Mouse (Mus musculus): ENCODE results near the gene Lingo1.

Gene Lingo1

DNA sequence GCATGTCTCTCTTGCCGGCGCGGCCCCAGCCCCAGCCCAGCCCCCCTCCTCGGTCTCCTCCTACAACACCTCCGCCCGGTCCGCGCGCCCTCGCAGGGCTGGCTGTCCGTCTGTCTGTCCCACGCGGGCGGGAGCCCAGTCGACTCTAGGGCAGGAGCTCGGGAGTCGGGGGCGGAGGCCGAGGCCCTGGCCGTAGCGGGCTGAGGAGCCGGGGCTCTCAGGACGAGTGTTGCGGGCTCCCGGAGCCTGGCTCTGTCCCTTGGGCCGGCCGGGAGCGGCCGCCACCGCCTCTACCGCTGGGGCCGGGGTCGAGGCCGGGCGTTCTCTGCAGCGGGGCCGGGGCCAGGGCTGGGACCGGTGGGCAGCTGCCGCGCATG lies 161.2 kb downstream of the Lingo1 start:
- CTCF ChIA-PET: no interaction called here

DNA sequence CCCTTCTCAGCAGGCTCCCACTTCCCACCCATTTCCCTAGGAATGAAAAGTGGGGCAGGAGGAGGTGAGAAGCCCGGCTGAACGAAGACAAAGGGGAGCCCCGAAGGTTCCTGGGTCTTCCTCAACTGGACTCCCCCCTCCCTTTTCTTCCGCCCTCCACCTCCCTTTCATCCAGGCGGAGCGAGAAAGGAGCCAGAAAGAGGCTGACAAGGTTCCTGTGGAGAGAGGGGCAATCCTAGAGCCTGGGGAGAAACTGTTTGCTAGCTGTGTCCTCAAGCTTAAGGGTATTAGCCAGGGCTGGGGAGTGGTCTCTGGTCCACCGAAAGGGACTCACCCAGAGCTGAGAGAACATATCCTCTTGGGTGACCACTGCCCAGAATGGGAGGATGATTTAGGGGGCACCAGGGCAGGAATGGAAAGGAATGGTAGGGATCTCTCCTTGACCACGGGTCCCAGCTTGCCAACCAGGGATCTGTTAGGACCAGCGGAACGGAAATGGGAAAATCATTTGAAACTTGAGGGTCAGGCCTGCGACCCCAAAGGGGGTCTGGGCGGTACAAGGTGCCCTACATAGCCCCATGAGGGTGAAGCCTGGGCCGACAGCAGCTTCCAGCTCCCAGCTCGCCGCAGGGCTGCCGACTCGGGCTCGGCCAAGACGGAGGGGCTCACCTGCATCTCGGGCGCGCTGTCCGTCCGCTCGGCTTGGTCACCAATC lies 161.7 kb downstream of the Lingo1 start:
- CTCF ChIA-PET: no interaction called here

DNA sequence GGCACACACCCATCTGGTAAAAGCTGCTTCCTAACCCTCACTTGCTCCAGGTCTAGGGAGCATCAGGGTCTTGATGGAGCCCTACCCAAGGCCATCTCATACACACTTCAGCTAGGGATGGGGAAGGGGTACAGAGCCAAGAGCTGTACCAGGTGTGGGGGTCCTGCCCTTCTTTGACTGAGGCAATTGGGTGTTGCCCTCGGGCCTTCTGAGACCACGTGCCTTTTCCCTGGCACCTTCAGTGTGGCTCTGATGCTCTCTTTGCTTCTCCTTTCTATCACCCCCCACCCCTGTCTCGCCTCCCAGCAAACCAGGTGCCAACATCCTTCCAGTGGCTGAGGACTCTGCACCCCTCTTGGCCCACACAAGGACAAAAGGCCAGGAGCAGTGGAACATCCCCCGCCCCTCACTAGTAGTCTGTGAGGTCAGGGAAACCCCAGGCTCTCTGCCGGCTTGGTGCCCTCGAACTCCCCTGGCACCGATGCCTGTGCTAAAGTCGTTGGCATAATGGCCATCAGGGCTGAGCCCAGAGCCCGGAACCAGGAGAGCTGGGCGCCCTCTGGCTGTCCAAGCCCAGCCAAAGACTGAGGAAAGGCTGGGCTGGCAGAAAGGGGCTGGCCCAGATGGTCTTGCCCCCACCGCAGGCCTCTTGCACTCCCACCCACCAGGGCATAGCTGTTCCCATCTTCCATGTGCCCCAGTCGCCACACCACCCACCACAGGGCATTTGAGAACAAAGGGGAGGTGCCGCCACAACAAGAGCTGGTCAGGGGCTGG lies 162.6 kb downstream of the Lingo1 start:
- CTCF ChIA-PET: no interaction called here

DNA sequence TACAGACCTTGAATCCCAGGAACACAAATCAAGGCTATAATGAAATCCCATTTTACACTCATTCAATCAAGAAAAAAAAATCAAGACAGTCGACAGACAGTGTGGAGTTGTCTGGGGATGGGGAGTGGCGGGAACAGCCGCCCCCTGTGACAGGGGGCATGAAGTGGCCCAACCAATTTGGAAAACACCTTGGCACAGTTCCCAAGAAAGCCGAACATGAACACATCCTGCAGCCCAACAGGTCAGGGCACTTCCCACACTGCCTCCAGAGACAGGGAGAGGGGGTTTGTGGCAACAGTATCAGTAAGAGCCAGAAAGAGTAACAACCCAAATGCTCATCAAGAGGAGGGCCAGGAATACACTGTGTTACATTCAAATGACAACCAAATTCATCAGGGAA lies 165.3 kb downstream of the Lingo1 start:
- CTCF ChIA-PET: no interaction called here

DNA sequence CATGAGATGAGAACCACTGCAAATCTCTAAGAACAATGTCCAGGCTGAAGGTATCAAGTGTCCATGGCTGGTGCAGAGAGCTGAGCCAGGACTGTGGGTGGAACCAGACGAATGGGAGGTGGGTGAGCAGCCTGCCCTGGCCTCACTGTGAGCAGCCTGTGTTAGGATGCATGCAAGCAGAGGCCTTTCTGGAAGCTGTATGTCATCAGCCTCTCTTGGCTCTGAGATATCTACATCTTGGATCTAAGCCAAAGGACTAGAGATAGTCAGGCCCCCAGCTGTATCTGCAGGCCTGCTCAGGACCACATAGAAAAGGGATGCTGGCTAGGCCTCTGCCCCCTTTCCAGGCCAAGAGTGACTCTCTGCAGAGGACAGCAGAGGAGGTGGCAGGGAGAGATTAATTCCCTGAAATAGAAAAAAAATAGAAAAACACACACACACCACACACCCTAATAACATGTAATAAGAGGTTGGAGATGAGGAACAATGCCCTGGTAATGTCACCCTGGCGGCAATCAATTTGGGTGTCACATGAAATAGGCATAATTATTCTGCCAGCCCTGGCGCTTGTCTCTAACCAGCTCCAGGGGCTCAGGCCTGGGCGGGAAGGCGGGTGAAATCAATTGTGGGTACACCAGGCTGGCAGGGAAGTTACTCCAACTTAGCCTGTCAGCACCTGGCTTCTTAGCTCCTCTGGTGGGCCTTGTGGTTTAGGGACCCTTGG lies 166.4 kb downstream of the Lingo1 start:
- CTCF ChIA-PET: interaction anchor here (0.5 kb wide), 1 partner anchor 1157 kb away, joined by 8 read pairs; no protein-coding TSS in a partner anchor

DNA sequence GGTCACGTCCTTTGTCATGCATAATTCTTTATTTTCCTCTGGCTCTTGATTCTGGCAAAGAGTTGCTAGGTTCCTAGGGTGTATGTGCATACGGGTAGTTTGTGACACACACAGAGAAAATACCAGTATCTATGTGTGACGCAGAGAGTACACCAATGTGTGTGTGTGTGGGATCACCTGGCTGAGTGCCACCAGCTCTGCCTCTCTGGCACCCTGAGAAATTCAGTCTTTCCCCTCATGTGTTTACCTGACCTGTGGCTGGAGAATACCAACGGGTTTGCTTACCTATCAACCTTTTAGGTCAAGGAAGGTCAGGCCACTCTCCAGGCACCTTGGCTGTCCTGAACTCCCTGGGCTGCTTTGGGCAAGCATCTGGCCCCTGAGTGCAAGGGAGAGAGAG lies 169.0 kb downstream of the Lingo1 start:
- CTCF ChIA-PET: no interaction called here

DNA sequence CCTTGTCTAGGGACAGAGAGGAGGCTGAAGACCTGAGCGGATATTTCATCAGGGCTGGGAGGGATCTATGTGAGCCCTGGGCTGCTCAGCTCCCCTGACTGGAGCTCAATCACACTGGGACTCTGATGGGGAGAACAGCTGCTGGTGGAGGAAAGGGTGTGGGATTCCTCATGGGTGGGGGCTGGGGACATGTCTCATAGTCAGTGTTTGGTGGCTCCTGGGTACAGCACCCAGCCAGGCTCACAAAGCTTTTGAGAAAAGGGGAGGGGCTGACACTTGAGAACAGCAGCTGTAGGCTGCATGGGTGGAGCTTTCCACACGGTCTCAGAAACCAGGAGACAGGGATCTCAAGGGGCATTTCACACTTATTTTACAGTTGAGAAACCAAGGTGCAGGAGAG lies 171.3 kb downstream of the Lingo1 start:
- CTCF ChIA-PET: no interaction called here

DNA sequence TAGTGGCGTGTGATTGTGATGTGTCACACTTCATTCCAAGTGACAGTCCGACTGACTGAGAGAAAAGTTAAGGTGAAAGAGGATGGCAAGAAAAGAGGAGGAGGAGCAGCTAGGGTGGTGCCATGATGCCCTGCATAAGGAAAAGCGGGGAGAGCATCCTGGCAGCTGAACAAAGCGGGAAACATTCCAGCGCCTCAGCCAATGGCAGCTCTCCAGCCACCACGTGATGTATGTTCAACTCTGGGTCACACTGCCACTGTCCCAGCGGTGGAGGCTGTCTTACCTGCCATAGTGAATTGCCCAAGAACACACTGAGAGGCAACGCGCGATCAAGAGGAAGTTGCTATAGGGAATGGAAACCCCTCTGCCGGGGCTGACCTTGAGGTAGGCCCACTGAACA lies 172.9 kb downstream of the Lingo1 start:
- CTCF ChIA-PET: no interaction called here

DNA sequence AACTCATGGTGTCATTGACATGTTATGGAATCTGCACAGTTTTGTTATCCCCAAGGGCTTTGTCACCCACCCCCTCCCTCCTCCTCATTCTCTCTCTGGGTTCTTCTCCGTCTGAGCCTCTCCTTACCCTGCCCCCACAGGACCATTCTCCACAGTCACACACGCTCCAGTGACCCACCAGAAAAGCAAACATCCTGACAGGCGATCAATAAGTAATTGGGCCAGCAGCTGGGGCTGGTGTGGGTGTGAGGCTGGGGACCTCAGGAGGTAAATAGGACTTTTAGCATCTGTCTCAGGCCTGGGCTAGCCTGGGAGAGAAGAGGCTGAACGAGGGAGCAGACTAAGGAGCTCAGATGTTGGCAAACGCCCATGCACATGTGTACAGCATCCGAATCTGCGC lies 173.5 kb downstream of the Lingo1 start:
- CTCF ChIA-PET: no interaction called here

DNA sequence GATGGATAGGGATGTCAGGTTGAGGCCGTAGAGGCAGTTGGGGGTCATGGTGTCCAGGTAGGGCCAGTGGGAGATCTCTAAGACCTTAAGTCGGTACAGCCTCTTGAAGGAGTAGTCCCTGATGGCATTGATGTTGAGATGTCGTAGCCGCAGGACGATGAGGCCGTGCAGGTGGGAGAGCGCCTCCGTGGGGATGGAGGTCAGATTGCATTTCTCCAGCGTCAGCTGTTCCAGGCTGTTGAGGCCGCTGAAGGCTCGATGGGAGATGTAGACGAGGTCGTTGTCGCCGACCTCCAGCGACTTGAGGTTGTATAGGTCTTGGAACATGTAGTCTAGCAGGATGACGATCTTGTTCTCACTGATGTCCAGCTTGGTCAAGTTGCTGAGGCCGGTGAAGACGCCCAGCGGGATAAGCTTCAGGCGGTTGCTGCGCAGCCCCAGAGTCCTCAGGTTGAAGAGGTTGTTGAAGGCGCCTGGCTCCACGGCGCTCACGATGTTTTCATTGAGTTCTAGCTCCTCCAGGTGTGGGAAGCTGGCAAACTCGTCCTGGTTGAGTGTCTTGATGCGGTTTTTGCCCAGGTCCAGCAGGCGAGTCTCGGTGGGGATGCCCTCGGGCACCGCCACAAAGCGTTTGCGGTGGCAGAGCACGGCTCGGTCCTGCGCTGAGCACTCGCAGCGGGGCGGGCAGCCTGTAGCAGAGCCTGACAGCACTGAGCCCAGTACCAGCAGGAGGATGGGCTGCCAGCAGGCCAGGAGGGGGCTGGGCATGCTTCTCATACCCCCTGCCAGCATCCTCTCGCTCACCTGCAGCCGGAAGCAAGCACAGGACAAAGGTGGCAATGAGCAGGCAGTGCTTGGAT lies 175.5 kb downstream of the Lingo1 start:
- CTCF ChIA-PET: no interaction called here

DNA sequence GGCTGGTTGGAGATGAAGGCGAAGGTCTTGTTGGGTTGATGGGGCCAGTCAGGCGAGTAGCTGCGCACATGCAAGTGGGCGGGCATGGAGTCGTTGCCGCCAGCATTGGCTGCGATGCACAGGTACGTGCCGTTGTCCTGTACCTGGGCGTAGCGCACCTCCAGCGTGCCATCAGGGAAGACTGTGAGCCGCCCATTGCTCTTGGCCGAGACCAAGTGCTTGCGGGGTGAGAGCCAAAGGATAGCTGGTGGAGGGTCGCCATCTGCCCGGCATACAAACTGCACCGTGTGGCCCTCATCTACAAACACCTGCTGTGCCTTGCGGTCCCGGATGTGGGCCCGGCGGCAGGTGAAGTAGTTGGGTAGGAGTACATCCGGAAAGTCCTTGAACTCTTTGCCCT lies 176.6 kb downstream of the Lingo1 start:
- CTCF ChIA-PET: no interaction called here

DNA sequence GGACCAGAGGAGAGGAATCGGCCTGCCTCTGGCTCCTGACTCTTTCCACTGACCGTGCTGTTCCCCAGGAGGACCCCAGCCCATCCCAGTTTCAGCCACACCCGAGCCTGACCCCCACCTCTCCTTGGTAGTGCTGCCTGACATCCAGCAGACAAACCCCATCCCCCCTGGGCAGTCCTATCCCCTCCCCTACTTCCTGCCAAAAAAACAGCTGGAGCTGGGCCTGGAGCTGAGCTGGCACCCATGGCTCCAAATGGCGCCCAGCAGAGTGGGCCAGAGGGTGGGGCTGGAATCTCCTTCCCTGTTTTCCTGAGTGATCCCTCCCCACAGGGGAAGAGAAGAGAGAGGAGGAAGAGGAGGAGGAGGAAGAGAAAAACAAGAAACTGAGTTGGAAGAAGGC lies 177.6 kb downstream of the Lingo1 start:
- CTCF ChIA-PET: no interaction called here

DNA sequence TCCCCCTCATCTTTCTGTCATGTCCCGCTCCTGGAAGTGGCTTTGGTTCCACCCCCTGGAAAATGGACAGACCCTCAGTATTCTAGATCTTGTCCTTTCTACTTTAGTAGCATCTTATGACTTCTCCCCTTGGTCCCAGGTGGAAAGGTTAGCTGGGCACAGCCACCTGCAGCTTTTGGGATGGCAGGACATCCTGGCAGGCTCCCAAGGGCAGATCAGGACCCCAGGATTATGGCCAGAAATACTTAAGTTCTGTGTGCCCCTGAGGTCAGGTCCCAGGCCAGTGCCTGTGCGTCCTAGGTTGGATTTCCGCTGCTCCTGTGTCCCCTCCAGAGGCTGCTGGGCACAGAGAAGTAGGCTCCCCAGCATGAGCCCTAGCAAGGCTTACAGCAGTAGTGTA lies 180.2 kb downstream of the Lingo1 start:
- CTCF ChIA-PET: no interaction called here

DNA sequence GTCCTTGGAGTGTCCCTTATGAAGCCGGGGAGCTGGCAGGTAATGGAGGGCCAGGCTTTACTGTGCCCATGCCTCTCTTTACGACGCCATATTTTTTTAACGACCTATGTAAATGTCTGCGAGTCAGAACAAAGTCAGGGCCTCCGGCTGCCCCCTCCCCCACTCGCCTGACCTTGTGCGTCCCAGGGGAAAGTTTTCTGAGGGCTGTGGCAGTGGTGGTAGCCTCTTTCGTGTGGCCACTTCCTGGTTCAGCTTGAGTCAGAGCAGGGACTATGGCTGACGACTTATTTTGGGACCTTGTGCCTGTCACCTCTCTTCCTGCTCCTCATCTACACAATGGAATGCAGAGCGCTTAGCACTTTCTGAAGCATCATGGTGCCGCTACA lies 183.5 kb downstream of the Lingo1 start:
- CTCF ChIA-PET: no interaction called here

DNA sequence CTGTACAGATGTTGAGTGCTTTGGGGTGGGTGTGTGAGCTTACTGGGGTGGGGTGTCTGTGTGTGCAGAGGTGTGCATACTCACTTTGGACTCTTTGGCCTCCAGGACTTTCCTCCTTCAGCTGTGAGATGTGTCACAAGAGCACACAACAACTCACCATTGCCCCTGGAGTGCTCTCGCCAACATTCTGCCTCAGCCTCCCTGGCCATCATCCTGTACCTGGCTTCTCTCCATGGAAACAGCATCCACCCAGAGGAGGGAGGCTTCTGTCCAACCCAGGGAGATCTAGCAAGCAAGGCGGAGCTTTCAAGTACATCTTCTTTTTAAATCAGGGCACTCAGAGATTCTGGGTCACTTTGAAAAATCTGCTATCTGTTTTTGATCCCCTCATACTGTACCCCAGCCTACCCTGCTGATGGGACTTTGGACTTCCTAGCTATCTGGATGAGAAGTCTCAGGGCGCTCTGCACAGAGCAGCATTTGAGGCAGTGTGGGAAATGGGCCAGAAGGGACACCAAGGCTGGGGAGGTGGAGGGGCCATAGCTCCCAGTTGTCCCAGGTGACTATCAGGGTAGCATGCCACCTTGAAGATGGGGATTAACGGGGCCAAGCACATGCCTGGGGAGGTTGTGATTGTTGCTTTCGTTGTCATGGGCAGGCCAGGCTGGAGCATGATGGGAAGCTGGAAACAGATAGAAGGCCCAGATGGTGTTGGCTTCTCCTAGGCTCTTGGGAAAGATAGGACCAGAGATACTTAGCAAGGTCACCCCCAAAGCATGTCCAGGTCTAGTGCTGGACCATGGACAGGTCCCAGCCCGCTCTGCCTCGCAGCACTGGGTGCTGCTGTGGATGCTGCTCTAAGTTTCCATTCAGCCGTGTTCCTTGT lies 184.1 kb downstream of the Lingo1 start:
- CTCF ChIA-PET: no interaction called here

DNA sequence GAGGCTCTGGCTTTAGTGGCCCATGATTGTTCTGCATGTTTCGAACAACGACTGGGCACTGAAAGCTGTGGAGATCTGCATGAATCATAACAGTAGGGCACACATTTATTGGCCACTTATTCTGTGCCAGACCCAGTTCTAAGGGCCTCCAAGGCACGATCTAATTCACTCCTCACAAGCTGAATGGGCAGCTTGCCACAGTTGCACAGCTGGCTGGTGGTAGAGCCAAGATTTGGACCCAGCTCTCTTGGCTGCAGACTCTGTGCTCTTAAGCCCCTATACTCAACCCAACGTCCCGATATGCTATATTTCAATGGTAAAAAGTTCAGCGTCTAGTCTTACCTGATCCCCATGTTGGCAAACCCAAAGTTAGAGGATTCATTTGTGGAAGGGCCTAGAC lies 185.3 kb downstream of the Lingo1 start:
- CTCF ChIA-PET: no interaction called here

DNA sequence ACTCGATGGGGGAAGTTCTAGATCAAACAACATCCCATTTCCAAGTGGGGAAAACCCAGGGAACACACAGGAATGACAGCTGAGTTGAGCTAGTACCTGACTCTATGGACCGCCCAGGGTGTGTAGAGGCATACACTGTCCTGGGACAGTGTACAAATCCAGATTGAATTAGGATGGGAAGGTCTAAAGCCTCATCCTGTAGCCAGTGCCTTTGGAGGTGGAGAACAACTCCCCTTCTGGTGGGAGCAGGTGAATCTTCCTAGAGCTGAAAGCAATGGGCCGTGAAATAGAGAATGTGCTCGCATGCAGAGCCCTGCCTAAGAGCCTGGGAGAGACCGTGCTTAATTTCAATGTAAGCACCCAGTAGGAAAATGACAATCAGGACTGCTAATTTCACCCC lies 185.8 kb downstream of the Lingo1 start:
- CTCF ChIA-PET: no interaction called here

DNA sequence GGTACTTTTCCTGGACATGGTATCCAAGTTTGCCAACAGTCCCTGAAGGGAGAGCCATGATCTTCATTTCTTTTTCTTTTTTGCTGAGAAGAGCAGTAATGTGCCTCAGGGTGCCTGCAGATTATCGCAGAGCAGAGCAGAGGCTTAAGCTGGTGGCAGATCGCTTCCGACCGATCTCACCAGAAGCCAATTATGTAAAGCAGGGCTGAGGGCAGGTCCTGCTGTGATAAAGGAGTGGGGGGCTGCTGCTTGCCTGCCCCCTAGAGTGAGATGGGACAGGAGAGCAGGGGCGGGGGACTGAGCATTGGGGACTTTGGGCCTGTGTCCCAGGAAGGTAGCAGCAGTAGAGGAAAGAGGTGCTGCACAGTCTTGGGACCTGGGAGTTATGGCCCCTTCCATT lies 186.8 kb downstream of the Lingo1 start:
- CTCF ChIA-PET: no interaction called here

DNA sequence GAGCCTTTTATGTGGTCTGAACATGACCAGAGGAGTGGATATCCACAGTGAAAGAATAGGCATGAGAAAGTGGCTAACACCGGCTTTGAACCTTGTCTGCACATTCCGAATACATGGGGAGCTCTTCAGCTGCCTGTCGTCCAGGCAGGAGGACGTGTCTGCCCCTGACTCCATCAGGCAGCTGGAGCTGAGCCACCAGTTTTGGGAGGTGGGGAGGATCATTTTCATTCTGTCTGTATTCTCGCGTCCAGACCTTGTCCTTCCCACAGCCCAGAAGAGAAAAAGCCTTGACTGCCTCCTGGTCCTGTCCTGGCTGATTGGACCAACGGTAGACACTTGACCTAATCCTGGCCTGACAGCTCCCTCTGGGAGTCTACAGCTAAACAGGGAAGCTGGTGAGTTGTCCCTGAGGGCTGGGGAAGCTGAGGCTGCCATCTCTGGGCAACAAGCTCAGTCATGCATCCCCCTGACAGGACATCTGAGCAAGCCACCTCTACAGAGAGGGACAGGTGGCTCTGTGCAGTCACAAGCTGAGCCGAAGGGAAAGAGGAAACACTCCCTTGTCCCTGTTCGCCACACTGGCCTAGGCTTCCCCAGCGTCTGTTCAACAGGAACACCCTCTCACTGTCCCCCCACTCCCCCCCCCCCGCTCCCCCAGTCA lies 187.4 kb downstream of the Lingo1 start:
- CTCF ChIA-PET: no interaction called here

DNA sequence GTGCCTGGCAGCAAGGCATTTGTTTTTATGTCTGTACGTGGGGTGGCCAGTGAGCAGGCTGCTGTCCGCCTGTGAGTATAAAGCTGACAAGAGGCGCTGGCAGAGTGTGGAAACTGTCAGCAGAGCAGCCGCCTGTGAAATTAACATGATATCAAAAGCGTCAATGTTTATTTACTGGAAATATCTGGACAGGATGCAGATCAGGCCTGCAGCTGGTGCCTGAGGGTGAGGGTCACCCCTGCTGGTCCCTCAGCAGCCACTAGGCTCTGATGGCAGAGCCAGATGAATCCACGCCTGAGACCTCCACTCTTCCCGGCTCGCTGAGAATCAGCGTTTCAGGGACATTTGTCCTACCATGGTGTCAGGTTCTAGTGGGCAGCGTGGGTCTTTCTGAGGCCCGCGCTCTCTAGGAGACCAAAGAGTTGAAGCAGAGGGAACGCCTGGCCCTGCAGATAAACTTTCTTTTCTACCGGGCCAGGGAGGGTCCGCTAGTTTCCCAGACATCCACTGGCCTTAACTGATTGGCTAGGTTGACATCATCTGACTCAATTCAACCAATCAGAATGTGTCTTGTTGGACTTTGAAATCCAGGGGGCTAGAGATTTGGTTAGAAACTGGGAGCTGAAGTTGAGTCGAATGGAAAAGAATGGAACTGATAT lies 190.1 kb downstream of the Lingo1 start:
- CTCF ChIA-PET: no interaction called here

Data from spleen, embryonic (tissue).